Mouse (Mus musculus): Measurements from ENCODE around the gene Psmb3. TPM values are rescaled to one million over a fixed set of nuclear protein-coding genes. Genes with fewer than 3 reads are reported as not detected.

The Psmb3 gene
- polyA plus RNA-seq, 1 experiment = 151 TPM

- Histone ChIP-seq H3K36me3 (ENCODE audit: control insufficient read depth, insufficient read depth, low read length) (peaks cover 44% of the 10 kb centered on the region), H3K27ac (ENCODE audit: insufficient read depth, low read length) (no peak overlapping the region), H3K4me1 (ENCODE audit: control insufficient read depth, insufficient read depth, insufficient read length) (peaks cover 4% of the 10 kb centered on the region; the same call in 1 of the 2 replicates), H3K4me3 (ENCODE audit: extremely low read depth, insufficient read depth, insufficient read length) (no peak overlapping the region), H3K27me3 (ENCODE audit: control insufficient read depth, insufficient read depth, low read length) (no peaks in the 10 kb centered on the region)
- 82% methylated on average over 15 of the region's 15 CpGs for WGBS
- no peak for DNase-seq (ENCODE audit: low read depth in 1 of 2, low spot score in 2 of 2)
- no peak for TF ChIP-seq POLR2A (IDR thresholded peaks at IDR 0.05; ENCODE audit: low read depth, low read length)
- TF ChIP-seq CTCF (IDR thresholded peaks at IDR 0.05; ENCODE audit: extremely low read depth, insufficient read depth, insufficient read length, insufficient replicate concordance) = no peak
These were observed 36.4 kb upstream of the Psmb3 start for GRCm38 (mm10) chr11:97666794-97667193.

- H3K27me3 ChIP-seq (ENCODE audit: control insufficient read depth, insufficient read depth, low read length) = no peaks in the 10 kb centered on the region
- H3K4me3 ChIP-seq (ENCODE audit: extremely low read depth, insufficient read depth, insufficient read length) = no peak overlapping the region
- peaks cover 54% of the 10 kb centered on the region for H3K36me3 ChIP-seq (ENCODE audit: control insufficient read depth, insufficient read depth, low read length)
- 89% methylated on average over 7 of the region's 7 CpGs for WGBS
- DNase-seq (ENCODE audit: low read depth in 1 of 2, low spot score in 2 of 2) = no peak
- no peak overlapping the region for H3K27ac ChIP-seq (ENCODE audit: insufficient read depth, low read length)
- peaks cover 4% of the 10 kb centered on the region; the same call in 1 of the 2 replicates for H3K4me1 ChIP-seq (ENCODE audit: control insufficient read depth, insufficient read depth, insufficient read length)
- TF ChIP-seq POLR2A (IDR thresholded peaks at IDR 0.05; ENCODE audit: low read depth, low read length) (no peak), CTCF (IDR thresholded peaks at IDR 0.05; ENCODE audit: extremely low read depth, insufficient read depth, insufficient read length, insufficient replicate concordance) (no peak)
These were observed 35.0 kb upstream of the Psmb3 start for GRCm38 (mm10) chr11:97668160-97668559.

GRCm38 (mm10) chr11:97669268-97669667 is 33.9 kb upstream of the Psmb3 start:
- H3K36me3 ChIP-seq (ENCODE audit: control insufficient read depth, insufficient read depth, low read length) = peaks cover 65% of the 10 kb centered on the region

GRCm38 (mm10) chr11:97669829-97670228 is 33.4 kb upstream of the Psmb3 start:
- 67% methylated on average over 6 of the region's 6 CpGs for WGBS
- no peak overlapping the region for H3K27ac ChIP-seq (ENCODE audit: insufficient read depth, low read length)
- no peaks in the 10 kb centered on the region for H3K27me3 ChIP-seq (ENCODE audit: control insufficient read depth, insufficient read depth, low read length)
- TF ChIP-seq CTCF (IDR thresholded peaks at IDR 0.05; ENCODE audit: extremely low read depth, insufficient read depth, insufficient read length, insufficient replicate concordance) (no peak), POLR2A (IDR thresholded peaks at IDR 0.05; ENCODE audit: low read depth, low read length) (no peak)
- peaks cover 1% of the 10 kb centered on the region; the same call in 1 of the 2 replicates for H3K4me1 ChIP-seq (ENCODE audit: control insufficient read depth, insufficient read depth, insufficient read length)
- H3K4me3 ChIP-seq (ENCODE audit: extremely low read depth, insufficient read depth, insufficient read length) = no peak overlapping the region
- H3K36me3 ChIP-seq (ENCODE audit: control insufficient read depth, insufficient read depth, low read length) = peaks cover 70% of the 10 kb centered on the region
- no peak for DNase-seq (ENCODE audit: low read depth in 1 of 2, low spot score in 2 of 2)

More at GRCm38 (mm10) chr11:97669268-97669667, 33.9 kb upstream of the Psmb3 start:
- no peak overlapping the region for H3K27ac ChIP-seq (ENCODE audit: insufficient read depth, low read length)
- H3K4me3 ChIP-seq (ENCODE audit: extremely low read depth, insufficient read depth, insufficient read length) = no peak overlapping the region
- no peak for DNase-seq (ENCODE audit: low read depth in 1 of 2, low spot score in 2 of 2)
- no peaks in the 10 kb centered on the region for H3K27me3 ChIP-seq (ENCODE audit: control insufficient read depth, insufficient read depth, low read length)
- H3K4me1 ChIP-seq (ENCODE audit: control insufficient read depth, insufficient read depth, insufficient read length) = peaks cover 4% of the 10 kb centered on the region; the same call in 1 of the 2 replicates
- 85% methylated on average over 15 of the region's 15 CpGs for WGBS
- TF ChIP-seq POLR2A (IDR thresholded peaks at IDR 0.05; ENCODE audit: low read depth, low read length) = no peak
- no peak for TF ChIP-seq CTCF (IDR thresholded peaks at IDR 0.05; ENCODE audit: extremely low read depth, insufficient read depth, insufficient read length, insufficient replicate concordance)

GRCm38 (mm10) chr11:97670234-97671176 is 32.7 kb upstream of the Psmb3 start:
- no peak for DNase-seq (ENCODE audit: low read depth in 1 of 2, low spot score in 2 of 2)
- Histone ChIP-seq H3K27ac (ENCODE audit: insufficient read depth, low read length) (no peak overlapping the region), H3K4me3 (ENCODE audit: extremely low read depth, insufficient read depth, insufficient read length) (no peak overlapping the region), H3K4me1 (ENCODE audit: control insufficient read depth, insufficient read depth, insufficient read length) (no peaks in the 10 kb centered on the region), H3K27me3 (ENCODE audit: control insufficient read depth, insufficient read depth, low read length) (no peaks in the 10 kb centered on the region), H3K36me3 (ENCODE audit: control insufficient read depth, insufficient read depth, low read length) (peaks cover 75% of the 10 kb centered on the region)
- TF ChIP-seq POLR2A (IDR thresholded peaks at IDR 0.05; ENCODE audit: low read depth, low read length) (no peak), CTCF (IDR thresholded peaks at IDR 0.05; ENCODE audit: extremely low read depth, insufficient read depth, insufficient read length, insufficient replicate concordance) (no peak)
- WGBS = 86% methylated on average over 13 of the region's 13 CpGs

GRCm38 (mm10) chr11:97671177-97671527 is 32.0 kb upstream of the Psmb3 start:
- no peak overlapping the region for H3K4me3 ChIP-seq (ENCODE audit: extremely low read depth, insufficient read depth, insufficient read length)
- no peaks in the 10 kb centered on the region for H3K27me3 ChIP-seq (ENCODE audit: control insufficient read depth, insufficient read depth, low read length)
- H3K4me1 ChIP-seq (ENCODE audit: control insufficient read depth, insufficient read depth, insufficient read length) = no peaks in the 10 kb centered on the region
- peaks cover 78% of the 10 kb centered on the region for H3K36me3 ChIP-seq (ENCODE audit: control insufficient read depth, insufficient read depth, low read length)
- DNase-seq (ENCODE audit: low read depth in 1 of 2, low spot score in 2 of 2) = no peak
- TF ChIP-seq CTCF (IDR thresholded peaks at IDR 0.05; ENCODE audit: extremely low read depth, insufficient read depth, insufficient read length, insufficient replicate concordance) (no peak), POLR2A (IDR thresholded peaks at IDR 0.05; ENCODE audit: low read depth, low read length) (no peak)
- H3K27ac ChIP-seq (ENCODE audit: insufficient read depth, low read length) = no peak overlapping the region
- WGBS = 76% methylated on average over 2 of the region's 2 CpGs

- H3K27ac ChIP-seq (ENCODE audit: insufficient read depth, low read length) = no peak overlapping the region
- H3K4me3 ChIP-seq (ENCODE audit: extremely low read depth, insufficient read depth, insufficient read length) = no peak overlapping the region
- DNase-seq (ENCODE audit: low read depth in 1 of 2, low spot score in 2 of 2) = no peak
- no peaks in the 10 kb centered on the region for H3K4me1 ChIP-seq (ENCODE audit: control insufficient read depth, insufficient read depth, insufficient read length)
- TF ChIP-seq CTCF (IDR thresholded peaks at IDR 0.05; ENCODE audit: extremely low read depth, insufficient read depth, insufficient read length, insufficient replicate concordance) (no peak), POLR2A (IDR thresholded peaks at IDR 0.05; ENCODE audit: low read depth, low read length) (no peak)
- 98% methylated on average over 11 of the region's 11 CpGs for WGBS
- H3K36me3 ChIP-seq (ENCODE audit: control insufficient read depth, insufficient read depth, low read length) = peaks cover 84% of the 10 kb centered on the region
- no peaks in the 10 kb centered on the region for H3K27me3 ChIP-seq (ENCODE audit: control insufficient read depth, insufficient read depth, low read length)
These were observed 30.1 kb upstream of the Psmb3 start for GRCm38 (mm10) chr11:97673148-97673547.
